Mouse (Mus musculus) layer of hippocampus, adult 9-10 months (tissue): ENCODE measurements around the gene Trrap.

Experiments
- DNase-seq: peaks from one replicate; pipeline ENCODE4 v3.0.0; 2022; ENCODE audit warnings: low spot score

Gene Trrap

DNA sequence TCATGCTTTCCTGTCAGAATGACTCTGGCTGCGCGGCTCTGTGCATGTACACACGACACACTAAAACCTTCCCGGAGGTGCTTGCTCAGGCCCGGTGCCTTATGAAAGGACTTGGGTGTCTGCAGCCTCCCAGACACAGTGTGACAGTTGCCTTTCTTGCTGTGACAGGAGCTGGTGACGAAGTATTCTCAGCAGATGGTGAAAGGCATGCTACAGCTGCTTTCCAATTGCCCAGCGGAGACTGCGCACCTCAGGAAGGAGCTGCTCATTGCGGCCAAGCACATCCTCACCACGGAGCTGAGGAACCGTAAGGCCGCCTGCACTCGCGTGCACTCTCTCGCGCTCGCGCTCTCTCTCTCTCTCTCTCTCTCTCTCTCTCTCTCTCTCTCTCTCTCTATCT is 18.9 kb downstream of the Trrap start:
- no peak for DNase-seq

DNA sequence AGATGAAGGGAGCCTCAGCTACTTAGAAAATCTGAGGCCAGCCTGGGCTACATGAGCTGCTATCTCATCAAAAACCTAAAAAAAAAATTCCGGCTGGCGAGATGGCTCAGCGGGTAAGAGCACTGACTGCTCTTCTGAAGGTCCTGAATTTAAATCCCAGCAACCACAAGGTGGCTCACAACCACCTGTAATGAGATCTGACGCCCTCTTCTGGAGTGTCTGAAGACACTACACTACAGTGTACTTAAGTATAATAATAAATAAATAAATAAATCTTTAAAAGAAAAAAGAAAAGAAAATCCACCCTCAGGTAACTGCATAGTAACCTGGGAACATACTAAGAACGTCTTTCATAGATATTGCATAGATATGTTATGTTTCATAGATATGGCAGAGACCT is 25.8 kb downstream of the Trrap start:
- DNase-seq, result no peak

DNA sequence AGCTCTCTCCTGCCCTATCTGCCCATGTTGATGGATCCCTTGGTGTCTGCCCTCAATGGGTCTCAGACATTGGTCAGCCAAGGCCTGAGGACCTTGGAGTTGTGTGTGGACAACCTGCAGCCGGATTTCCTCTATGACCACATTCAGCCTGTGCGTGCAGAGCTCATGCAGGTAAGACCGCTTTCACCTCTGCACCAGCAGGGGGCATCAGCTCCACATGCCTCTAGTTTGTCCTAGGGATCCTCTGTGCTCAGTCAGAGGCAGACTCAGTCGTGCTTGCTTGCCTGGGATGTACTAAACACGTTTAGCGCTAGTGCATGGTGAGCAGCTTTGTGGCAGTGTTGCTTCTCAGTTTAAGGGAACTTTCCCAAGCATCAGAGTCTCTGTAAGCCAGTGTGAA is 27.2 kb downstream of the Trrap start:
- DNase-seq, result no peak

DNA sequence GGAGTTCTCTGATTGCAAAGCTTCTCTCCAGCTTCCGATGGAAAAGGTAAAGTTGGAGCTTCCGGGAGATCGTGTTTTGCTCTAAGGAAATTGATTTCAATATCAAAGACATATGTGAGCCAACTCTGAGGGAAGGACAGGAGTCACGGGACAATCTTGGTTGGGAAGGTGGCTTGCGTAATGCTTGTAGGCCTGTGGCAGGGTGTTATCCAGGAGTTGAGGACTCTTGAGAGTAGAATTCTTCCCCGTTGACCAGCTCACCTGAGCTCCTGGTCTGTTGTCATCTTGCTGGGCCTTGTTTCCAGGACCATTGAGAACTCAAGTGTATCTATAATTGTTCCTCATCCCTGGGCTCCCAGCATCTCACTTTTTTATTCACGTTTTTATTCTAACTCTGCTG is 29.6 kb downstream of the Trrap start:
- no peak for DNase-seq

DNA sequence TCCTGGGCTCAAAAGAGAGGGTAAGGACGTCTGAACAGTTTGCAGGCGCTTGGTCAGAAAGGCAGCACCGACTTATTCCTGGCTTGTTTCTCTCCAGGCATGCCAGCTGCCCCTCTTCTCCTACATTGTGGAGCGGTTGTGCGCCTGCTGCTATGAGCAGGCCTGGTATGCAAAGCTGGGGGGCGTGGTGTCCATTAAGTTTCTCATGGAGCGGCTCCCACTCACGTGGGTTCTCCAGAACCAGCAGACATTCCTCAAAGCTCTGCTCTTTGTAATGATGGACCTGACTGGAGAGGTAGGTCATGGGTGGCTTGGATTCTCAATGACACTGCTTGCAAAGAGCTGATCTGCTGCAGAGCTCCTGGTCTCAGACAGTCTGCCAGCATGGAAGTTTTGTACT is 35.5 kb downstream of the Trrap start:
- DNase-seq, result no peak

DNA sequence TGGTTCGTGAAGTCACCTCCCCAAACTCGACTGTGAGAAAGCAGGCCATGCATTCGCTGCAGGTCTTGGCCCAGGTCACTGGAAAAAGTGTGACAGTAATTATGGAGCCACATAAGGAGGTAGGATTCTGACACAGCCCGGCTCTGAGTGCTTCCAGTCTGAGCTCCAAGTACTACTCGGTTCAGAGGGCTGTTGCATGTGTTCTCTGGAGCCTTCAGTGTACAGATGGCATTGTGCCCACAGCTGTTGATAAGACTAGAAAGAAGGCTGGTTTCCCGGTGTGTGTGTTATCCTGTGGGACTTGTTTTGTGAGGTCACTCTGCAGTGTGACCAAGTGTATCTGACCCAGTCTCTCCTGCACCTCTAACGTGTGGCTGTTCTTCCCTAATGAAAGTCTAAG is 36.6 kb downstream of the Trrap start:
- no peak for DNase-seq

DNA sequence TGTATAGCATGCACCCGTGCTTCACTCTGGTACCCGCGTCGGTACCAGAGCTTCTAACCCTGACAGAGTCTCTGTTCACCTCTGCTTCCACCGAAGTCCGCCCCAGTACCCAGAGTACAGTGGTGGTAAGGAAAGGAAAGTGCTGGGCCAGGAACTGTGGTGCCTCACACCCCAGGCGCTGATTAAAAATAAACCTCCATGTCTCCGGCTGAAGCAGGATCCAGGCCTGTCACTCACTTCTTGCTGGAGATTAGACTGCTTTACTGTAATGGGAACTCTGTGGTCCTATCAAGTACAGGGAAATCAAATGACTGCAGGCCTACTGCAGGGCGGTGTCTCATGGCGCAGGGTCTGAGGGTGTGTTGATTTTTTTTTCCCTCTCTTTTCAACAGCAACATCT is 39.4 kb downstream of the Trrap start:
- no peak for DNase-seq

DNA sequence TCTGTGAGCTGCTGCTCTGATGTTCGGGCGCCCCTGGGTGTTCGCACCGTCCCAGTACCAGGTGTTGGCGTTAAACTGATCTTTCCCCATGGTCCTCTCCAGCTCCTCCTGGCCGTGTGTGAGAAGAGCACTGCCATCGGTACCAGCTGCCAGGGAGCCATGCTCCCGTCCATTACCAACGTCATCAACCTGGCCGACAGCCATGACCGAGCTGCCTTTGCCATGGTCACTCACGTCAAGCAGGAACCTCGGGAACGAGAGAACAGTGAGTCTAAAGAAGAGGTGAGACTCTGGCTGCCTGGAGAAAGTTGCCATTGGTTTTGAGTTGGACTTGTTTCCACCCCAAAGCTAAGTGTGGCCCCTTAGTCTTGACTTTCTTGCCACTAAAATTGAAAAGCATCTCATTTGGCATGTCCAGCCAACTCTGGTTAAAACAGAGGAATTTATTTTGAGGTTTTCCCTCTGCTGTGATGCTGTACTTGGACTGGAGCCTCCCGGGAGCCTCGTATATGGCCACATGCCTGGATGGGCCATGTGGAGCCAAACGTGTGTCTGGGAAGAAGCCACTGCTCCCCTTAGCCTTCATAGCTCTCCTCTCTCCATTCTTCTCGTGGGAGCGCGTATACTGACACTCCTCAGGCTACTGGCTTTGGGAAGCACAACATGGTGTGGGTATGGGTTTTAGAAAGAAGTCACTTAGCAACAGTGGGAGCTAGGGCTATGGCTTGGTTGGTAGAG is 61.0 kb downstream of the Trrap start:
- no peak for DNase-seq

DNA sequence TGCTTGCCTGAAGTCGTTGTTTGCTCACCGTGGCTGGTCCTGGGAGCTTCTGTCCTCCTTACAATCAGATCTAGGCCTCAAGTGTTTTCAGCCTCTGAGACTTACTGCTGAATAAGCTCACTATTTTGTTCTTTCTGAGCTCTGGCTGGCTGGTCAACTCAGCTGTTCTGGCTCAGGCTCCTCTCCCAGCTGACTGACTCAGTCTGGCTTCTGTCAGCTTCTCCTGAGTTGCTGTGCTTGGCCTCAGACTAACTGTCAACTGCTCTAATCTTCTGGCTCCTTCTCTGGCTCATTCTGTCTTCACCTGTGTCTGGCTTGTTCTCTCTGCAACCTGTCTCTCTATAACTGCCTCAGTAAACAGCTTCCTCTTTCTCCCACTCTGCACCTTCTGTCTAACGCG is 62.1 kb downstream of the Trrap start:
- DNase-seq, result no peak

DNA sequence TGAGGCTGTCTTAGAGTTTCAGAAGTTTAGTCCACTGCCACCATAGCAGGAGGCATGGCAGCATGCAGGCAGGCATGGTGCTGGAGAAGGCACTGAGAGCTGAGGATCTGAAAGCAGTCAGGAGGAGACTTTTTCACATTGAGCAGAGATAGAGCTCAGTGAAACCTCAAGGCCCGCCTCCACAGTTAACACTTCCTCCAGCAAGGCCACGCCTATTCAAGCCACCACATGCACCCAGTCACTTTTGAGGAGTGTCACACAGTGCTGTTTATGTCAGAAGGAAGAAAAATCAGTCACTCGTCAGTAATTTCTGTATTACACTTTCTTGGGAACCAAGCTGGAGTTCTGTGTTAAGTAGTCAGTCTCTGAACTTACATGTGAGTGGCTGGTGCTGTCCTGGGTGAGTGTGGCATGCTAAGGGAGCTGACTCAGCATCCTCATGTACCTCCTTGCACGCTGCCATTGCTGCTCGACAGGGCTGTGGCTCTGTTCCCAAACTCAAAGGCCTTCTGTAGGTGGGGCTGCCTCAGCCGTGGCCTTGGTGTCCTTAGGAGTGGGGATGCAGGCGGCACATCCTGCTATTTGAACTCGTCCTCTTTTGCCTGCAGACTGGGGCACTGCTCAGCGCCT is 64.4 kb downstream of the Trrap start:
- DNase-seq, result no peak

DNA sequence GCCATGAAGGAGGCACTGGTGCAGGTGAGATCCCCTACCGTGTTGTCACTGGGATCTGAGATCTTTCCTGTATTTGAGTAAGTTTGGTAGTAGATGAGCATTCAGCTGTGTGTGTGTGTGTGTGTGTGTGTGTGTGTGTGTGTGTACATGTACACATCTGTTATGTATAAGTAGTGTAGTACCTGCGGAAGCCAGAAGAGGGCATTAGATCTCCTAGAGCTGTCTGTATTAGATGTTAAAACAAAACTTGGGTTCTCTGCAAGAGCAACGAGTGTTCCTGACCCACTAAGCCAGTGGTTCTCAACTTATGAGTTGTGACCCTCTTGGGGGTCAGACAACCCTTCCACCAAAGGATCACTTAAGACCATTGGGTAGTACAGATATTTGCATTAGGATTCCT is 68.6 kb downstream of the Trrap start:
- DNase-seq, result peak; percentile 43

DNA sequence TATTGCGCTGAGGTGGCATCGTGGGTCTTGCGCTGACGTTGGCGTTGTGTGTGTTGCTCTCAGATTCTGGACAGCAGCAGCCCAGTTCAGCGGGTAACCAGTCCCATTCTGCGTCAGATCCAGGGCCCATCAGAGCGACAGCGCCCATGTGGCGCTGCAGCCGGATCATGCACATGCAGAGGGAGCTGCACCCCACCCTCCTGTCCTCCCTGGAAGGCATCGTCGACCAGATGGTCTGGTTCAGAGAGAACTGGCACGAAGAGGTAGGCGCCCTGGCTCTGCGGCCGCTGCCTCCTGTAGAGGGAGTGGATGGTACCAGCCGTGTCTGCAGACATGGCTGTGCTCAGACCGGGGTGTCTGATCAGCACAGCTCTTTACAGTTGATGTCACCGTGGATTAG is 77.8 kb downstream of the Trrap start:
- DNase-seq, result no peak

DNA sequence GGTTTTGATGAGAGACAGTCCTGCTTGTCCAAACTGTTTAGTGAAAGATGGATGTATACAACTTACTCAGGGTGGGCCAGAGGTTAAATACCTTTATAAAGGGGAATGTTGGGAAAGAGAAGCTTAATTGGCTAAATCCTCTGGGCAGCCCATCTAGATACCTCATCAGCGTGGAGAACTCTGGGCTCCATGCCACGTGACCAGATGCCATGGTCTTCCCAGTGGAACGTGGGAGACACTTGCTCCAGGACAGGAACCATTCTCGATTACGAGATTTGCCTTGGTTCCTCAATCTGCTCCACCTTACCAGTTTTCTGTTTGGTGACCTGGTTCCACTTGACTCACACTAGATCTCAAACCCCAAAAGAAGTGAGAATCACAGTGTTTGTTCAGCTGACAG is 81.2 kb downstream of the Trrap start:
- no peak for DNase-seq

DNA sequence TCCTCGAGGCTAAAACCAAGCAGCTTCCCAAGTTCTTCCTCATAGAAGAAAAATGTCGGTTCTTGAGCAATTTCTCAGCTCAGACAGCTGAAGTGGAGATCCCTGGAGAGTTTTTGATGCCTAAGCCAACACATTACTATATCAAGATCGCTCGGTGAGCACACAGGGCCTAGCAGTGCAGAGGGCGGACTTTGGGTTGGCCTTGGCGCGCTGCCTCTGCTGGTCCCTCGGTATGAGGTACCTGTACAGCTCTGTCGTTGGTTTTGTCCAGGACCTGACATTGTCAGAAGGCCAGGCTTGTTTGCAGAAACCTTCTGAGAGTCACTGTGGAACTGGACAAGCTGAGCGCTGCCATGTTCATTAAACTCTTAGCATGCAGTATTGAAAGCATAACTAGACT is 82.4 kb downstream of the Trrap start:
- DNase-seq, result no peak

DNA sequence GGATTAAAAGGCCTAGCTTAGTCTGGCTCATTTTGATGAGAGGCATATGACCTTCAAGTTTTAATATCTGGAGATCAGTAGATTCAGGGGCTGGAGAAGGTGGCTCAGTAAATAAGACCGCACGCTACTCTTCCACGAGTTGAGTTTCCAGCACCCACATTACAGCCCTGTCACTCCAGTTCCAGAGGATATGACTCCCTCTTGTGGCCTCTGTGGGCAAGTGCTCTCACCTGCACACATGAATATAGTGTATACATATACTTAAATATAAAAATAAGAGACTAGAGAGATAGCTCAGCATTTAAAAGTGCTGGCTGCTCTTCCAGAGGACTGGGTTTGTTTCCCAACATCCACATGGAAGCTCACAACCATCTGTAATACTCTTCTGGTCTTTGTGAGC is 84.3 kb downstream of the Trrap start:
- DNase-seq, result no peak

DNA sequence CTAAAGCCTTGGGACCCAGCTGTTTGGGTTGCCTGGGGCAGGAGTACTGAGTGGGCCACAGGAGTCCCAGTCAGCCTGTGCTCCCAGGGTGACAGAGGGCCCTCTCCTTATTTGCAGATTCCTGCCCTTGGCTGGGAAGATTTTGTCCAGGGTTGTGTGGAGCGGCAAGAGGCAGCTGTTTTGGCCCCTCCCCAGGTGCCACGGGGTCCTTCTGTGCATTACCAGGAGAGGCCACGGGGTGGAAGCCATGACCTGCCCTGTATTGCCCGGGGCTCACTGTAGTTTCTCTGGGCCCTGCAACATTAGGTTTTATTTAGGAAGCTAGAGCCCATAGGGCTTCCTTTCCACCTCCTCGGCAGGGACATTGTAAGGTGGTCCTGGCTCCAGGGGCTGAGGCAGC is 86.4 kb downstream of the Trrap start:
- no peak for DNase-seq

DNA sequence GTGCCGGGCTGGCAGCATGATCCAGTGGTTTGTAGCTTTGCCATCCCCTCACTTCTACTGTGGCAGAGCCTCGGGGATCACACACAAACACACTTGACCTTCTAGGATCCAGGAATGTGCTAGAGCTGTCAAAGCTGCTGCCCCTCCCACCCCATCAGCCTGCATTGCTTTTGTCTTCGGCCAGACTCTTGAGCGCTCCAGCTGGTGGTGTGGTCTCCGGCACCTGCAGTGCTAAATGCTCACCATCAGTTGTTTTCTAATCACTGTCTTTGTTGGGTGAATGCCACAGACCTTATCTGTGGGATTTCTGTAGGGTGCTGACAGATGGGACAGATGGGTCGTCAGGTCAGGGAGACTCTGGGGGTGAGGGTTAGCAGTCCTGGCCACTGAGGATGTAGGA is 88.4 kb downstream of the Trrap start:
- no peak for DNase-seq

DNA sequence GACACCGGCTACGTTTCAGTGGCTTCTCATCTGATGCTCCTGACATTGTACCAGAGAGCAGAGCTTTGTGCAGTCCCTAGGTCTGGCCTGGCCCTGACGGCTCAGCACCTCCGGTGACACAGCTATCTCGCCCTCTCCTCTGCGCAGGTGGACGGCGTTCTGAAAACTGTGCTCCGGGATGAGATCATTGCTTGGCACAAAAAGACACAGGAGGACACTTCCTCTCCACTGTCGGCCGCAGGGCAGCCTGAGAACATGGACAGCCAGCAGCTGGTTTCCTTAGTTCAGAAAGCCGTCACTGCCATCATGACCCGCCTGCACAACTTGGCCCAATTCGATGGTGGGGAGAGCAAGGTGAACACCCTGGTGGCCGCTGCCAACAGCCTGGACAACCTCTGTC is 91.0 kb downstream of the Trrap start:
- DNase-seq, result no peak

DNA sequence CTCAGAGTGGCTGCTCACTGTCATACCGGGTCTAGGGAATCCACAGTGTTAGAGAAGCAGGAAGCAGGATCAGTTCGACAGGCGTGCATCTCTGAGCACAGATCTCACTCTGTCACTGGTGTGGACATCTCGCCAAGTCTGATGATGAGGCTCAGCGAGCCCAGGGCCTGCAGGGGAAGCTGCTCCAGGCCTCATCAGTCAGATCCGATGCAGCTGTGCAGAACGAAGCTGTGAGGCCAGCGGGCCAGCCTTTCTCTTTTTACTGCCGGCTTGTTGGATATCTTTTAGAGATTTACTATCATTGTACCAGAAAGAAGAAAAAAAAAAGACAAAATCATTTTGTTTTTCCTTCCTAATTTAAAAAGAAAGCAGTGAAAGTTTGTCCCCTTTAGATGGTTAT is 91.8 kb downstream of the Trrap start:
- no peak for DNase-seq

DNA sequence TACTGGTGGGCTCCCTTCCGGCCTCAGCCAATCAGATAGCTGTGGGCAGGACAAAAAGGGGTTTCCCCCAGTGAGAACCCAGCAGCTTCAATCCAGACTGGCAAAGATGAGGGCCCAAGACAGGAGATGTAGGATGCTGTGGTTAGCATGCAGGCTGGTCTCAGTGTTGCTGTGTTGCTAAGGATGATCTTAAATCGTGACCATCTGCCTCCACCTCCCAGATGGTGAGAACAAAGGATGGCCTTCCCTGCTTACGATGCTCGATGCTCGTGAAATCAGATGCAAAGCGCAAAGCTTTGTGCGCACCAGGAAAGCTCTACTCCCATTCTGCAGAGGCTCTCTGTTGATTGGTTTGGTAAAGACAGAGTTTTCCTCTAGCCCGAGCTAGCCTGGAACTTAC is 93.4 kb downstream of the Trrap start:
- no peak for DNase-seq

DNA sequence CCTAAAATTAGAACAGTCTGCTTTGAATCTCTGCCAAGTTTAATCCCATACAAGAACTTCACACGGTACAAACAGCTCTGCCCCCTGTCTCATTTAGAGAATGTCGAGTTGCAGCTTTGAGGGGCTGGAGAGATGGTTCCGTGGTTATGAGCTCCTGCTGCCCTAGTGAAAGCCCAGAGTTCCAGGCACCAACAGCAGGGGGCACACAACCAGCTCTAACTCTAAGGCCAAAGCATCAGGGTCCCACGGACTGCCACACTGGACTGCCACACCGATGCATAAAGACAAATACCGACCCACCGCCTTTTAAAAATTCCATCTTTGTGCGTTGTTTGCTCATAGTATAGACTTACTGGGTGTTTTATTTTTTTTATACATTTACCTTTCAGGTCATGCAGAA is 99.4 kb downstream of the Trrap start:
- DNase-seq, result no peak

DNA sequence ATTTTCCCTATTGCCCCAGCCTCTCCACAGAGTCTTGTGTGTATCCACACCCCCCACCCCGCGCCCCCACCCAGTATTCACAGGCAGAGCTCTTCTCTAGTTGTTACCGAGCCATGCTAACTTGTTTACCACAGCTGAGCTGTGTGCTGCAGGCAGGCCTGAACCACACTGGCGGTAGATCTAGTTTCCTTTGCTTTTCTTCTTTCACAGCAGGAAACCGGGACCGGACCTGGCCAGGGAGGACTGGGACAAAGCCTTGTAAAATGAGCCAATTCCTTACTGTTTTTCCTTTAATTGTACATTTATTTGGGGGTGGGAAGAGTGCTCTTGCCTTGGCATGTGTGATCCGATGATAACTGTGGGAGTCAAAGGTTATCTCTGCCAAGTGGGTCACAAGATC is 101.9 kb downstream of the Trrap start:
- DNase-seq, result no peak

DNA sequence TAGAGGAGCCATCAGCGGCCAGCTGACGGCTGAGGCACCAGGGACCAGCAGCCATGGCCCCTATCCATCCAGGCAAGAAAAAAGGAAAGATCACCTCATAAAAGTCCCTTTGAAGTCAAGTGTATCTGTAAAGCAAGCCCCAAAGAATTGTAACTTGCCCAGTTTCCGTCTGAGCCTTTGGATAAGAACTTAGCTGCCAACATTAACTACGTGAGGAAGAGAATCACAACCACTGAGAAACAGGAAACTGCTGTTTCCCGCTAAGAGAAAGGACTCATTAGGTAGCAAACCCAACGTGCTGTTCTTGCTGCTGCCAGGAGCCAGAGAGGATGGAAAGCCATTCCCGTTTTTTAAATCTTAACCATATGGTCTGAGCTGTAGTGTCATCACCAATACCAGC is 103.2 kb downstream of the Trrap start:
- DNase-seq, result no peak

DNA sequence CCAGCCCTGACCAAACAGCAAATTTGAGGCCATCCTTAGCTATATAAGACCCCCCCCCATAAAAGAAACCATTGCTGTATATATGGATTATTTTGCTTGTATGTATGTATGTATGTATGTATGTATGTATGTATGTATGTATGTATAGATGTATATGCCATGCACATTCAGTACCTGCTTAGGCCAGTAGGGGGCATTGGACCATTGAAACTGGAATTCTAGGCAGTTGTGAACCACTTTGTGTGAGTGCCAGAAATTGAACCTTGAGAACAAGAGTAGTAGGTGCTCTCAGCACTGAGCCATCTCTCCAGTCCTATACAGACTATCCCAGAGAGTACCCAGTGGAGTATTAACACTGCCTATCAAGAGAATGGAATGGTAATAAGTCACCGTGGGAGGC is 104.2 kb downstream of the Trrap start:
- DNase-seq, result no peak
